Mouse (Mus musculus) hindbrain, embryonic 13.5 days (tissue): ENCODE measurements around the gene Aim2. TPM values are rescaled to one million over a fixed set of nuclear protein-coding genes. Genes with fewer than 3 reads are reported as not detected.

Experiments used
- ATAC-seq: fragments of 200-750 bp; cut with Nextera tagmentation; 2 replicates; pipeline ENCODE4 v1.8.0; 2017; ENCODE audit warnings: moderate TSS enrichment; ENCODE audit not compliant: low FRiP score
- H3K27ac ChIP-seq: fragments of 300-500 bp; sonication (generic); 2 replicates; pipeline ENCODE4 v1.5.1; 2015; ENCODE audit warnings: inconsistent platforms, mild to moderate bottlenecking, moderate library complexity
- H3K27me3 ChIP-seq: fragments of 300-500 bp; sonication (generic); 2 replicates; pipeline ENCODE4 v1.6.1; 2015; ENCODE audit warnings: mild to moderate bottlenecking, inconsistent platforms
- H3K36me3 ChIP-seq: fragments of 300-500 bp; sonication (generic); 2 replicates; pipeline ENCODE4 v1.6.1; 2015; ENCODE audit warnings: mild to moderate bottlenecking, inconsistent platforms
- H3K4me1 ChIP-seq: fragments of 300-500 bp; sonication (generic); replicated peaks from 2 replicates; pipeline ENCODE4 v1.6.1; 2015; ENCODE audit warnings: inconsistent platforms
- H3K4me2 ChIP-seq: fragments of 300-500 bp; sonication (generic); 2 replicates; pipeline ENCODE4 v1.6.1; 2015; ENCODE audit warnings: inconsistent platforms, mild to moderate bottlenecking, moderate library complexity
- H3K4me3 ChIP-seq: fragments of 300-500 bp; sonication (generic); 2 replicates; pipeline ENCODE4 v1.5.1; 2015; ENCODE audit warnings: mild to moderate bottlenecking, inconsistent platforms
- H3K9ac ChIP-seq: fragments of 300-500 bp; sonication (generic); 2 replicates; pipeline ENCODE4 v1.6.1; 2015; ENCODE audit warnings: mild to moderate bottlenecking, inconsistent platforms
- H3K9me3 ChIP-seq: fragments of 300-500 bp; sonication (generic); 2 replicates; pipeline ENCODE4 v1.6.1; 2016; ENCODE audit warnings: inconsistent platforms
- WGBS: fragments of 180-500 bp; shearing (Covaris S2); methylation state at CpG from one replicate; pipeline ENCODE4 v1.1.7; 2015; 5-methylcytosine and 5-hydroxymethylcytosine counted together
- polyA plus RNA-seq: library from polyadenylated mRNA; unstranded; fragments of >200 nt; fragmentation: Nextera tagmentation; extraction: Ambion mirVana; gene quantifications from 2 replicates; pipeline ENCODE4 v1.2.1, GENCODE M21; 2015

The Aim2 gene
- polyA plus RNA-seq, 1 experiment from 2014 or later = 2.1 TPM

DNA sequence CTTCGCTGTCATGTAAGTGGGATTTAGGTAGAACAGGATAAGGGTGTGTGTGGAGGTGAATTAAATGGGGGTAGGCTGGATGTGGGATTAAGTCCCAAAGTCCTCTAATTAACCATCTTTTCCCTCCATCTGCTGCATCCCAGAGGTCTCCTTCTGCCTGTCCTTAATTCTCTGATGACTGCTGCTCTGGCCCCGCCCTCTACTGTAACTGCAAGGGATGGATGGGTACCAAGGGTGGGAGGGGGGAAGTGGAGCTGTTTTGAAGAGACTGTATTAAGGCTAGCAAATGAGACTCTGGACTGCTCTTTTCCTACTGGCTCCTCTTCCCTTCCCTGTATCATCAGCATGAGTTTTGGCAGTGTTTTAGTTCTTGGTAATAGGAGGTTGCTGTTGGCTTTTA is 18.9 kb downstream of the Aim2 start:
- Histone ChIP-seq H3K9ac (no peak overlapping the region), H3K4me2 (no peak overlapping the region), H3K27ac (no peak overlapping the region), H3K4me1 (peaks cover 36% of the 10 kb centered on the region), H3K4me3 (no peak overlapping the region), H3K36me3 (no peaks in the 10 kb centered on the region), H3K27me3 (no peaks in the 10 kb centered on the region), H3K9me3 (no peaks in the 10 kb centered on the region)
- WGBS = 63% methylated on average over 2 of the region's 2 CpGs
- no peak for ATAC-seq

DNA sequence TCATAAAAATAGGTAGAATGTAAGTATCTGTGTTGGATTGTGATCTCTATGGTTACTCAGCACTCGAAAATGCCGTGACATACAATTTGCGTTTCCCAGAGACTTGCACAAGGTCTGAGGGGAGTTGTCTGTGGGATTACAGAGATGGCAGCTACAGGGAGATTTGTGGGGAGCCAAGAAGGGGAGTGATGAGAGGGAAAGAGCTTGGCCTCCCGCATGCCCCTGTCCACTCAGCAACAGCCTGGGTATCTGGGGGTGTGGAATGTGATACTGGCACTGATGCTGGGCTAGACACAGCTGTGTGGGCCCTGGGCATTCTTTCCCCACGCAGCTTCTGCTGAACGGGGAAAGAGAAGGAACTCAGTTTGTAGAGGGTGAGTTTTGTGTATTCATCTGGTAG is 19.8 kb downstream of the Aim2 start:
- Histone ChIP-seq H3K4me2 (no peak overlapping the region), H3K27ac (peak overlapping the region; percentile 23; the same call in 1 of the 2 replicates), H3K27me3 (no peaks in the 10 kb centered on the region), H3K4me1 (peaks cover 28% of the 10 kb centered on the region), H3K9me3 (no peaks in the 10 kb centered on the region), H3K4me3 (no peak overlapping the region), H3K36me3 (no peaks in the 10 kb centered on the region), H3K9ac (no peak overlapping the region)
- no peak for ATAC-seq
- WGBS = 62% methylated on average over 6 of the region's 6 CpGs

DNA sequence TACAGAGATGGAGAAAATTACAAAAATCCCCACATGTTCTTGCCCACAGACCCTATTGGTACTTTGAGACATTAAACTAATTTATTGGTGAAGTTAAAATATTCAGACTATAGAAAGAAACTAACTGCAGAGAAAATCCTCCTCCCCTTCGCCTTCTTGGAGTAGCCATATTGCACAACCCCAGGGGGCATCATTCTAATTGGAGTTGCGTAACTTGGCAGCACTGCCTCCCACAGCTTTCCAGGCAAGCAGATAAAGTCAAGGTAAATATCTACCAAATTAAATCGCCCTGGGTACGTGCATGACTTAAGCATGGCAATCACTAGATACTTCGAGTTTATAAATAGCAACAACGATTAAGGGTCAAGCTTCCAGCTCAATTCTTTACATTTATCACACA is 20.9 kb downstream of the Aim2 start:
- peaks cover 19% of the 10 kb centered on the region for H3K4me1 ChIP-seq
- ATAC-seq = no peak

DNA sequence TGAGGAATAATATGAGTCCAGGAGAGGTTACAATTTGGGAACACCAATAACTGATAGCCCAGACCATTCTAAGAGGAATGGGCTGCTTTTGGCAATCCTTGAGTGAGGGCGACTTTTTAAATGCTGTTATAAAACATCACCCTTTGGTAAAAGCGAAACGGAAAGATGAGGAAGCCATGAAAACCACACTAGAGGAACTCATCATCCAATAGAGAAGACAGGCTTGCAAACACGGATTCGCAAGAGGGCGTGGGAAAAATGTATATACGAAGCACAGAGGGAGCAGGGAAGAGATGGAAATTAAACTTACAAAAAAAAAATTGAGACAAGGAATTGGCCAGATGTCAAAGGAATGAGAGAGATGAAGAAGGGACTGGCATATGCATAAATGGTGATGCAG is 23.3 kb downstream of the Aim2 start:
- H3K36me3 ChIP-seq = no peaks in the 10 kb centered on the region
- WGBS = 87% methylated on average over 7 of the region's 7 CpGs
- no peak overlapping the region for H3K4me2 ChIP-seq
- no peak overlapping the region for H3K27ac ChIP-seq
- no peak overlapping the region for H3K4me3 ChIP-seq
- no peaks in the 10 kb centered on the region for H3K9me3 ChIP-seq
- H3K4me1 ChIP-seq = peaks cover 15% of the 10 kb centered on the region
- no peak for ATAC-seq
- H3K27me3 ChIP-seq = no peaks in the 10 kb centered on the region
- no peak overlapping the region for H3K9ac ChIP-seq

More for the DNA sequence above, 20.9 kb downstream of the Aim2 start:
- Histone ChIP-seq H3K9me3 (no peaks in the 10 kb centered on the region), H3K36me3 (no peaks in the 10 kb centered on the region), H3K4me2 (no peak overlapping the region), H3K4me3 (no peak overlapping the region), H3K9ac (no peak overlapping the region), H3K27me3 (no peaks in the 10 kb centered on the region), H3K27ac (no peak overlapping the region)
- 70% methylated on average over 6 of the region's 6 CpGs for WGBS

DNA sequence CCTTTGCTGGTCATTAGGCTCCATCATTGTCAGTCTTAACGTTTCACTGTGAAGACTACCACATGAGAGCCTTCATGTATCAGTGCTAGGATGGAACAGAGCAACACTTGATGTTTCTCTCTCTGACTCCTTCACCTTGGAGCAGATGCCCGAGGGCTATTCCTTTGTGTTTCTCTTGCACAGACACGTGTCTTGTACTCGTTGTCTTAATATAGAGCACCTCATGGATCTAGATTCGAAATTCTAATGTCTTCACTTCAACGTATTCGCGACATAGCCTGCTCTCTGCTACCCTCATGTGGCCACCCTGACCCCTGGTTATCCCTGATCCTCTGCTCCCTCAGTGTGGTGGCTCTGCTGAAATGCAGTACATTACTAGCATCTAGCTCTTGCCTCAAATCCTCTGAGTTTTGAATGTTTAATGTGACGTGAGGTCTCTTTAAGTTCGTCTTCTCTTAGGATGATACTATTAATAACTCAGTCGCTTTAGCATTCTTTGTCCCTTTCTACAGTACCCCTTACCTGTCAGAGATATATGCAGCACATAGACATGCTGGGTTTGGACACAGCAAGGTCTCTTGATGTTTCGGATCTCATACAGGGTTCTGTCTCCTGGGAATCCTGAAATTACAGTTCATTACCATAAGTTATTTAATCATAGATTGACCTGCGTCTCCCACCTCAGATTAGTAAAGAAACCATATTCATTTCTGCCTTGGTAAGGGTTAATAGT is 26.9 kb downstream of the Aim2 start:
- no peaks in the 10 kb centered on the region for H3K36me3 ChIP-seq
- 0 out of 2 replicates have a peak, but pooled peaks cover 2% of the 10 kb centered on the region for H3K4me1 ChIP-seq
- no peaks in the 10 kb centered on the region for H3K9me3 ChIP-seq
- H3K27ac ChIP-seq = no peak overlapping the region
- ATAC-seq = peak; percentile 88
- 35% methylated on average over 13 of the region's 13 CpGs for WGBS
- H3K4me2 ChIP-seq = peak overlapping the region; percentile 29; the same call in 1 of the 2 replicates
- no peak overlapping the region for H3K4me3 ChIP-seq
- H3K27me3 ChIP-seq = no peaks in the 10 kb centered on the region
- H3K9ac ChIP-seq = no peak overlapping the region; the same call in 1 of the 2 replicates

DNA sequence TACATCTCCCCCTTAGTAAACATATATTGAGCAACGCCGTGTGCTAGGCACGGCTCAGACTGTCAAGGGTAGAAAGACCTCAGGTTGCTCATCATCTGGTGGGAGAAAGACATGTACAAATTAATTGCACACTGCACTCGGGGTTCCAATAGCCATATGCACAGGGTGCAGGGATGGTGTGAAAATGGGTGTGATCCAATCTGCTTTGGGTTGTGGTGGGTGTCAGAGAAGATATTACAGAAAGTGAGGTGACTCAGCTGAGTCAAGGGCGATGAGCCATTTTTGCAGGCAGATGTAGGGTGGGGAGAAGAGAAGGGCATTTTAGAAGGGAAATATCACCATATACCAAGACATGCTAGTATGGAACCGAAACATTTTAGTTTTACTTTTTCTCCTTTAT is 30.8 kb downstream of the Aim2 start:
- no peaks in the 10 kb centered on the region for H3K36me3 ChIP-seq
- H3K27me3 ChIP-seq = no peaks in the 10 kb centered on the region
- no peak overlapping the region for H3K27ac ChIP-seq
- no peaks in the 10 kb centered on the region for H3K9me3 ChIP-seq
- H3K9ac ChIP-seq = no peak overlapping the region
- no peak overlapping the region for H3K4me2 ChIP-seq
- no peak overlapping the region for H3K4me3 ChIP-seq
- H3K4me1 ChIP-seq = 0 out of 2 replicates have a peak, but pooled peaks cover 2% of the 10 kb centered on the region
- ATAC-seq = no peak
- WGBS = 92% methylated on average over 6 of the region's 6 CpGs

DNA sequence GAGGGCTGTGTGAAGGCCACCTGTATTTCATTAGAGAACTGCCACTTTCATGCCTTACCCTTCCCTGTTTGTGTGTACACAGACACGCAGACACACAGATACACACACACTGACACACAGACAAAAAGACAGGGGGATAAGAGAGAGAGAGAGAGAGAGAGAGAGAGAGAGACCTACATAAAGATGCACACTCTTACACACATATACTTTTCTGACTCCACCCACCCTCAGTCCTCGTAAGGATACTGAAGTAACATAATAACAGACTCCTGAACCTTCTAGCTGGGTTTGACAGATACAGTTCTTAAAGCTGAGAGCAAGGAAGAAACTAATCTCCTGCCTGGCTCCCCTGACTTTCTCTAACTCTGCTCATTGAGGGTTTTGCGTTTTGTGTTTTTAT is 38.8 kb downstream of the Aim2 start:
- H3K27ac ChIP-seq = peak overlapping the region; percentile 95
- no peaks in the 10 kb centered on the region for H3K36me3 ChIP-seq
- peak overlapping the region; percentile 42 for H3K4me3 ChIP-seq
- peaks cover 10% of the 10 kb centered on the region; the same call in 1 of the 2 replicates for H3K4me1 ChIP-seq
- H3K27me3 ChIP-seq = no peaks in the 10 kb centered on the region
- WGBS = 11% methylated on average over 3 of the region's 3 CpGs
- no peaks in the 10 kb centered on the region for H3K9me3 ChIP-seq
- H3K9ac ChIP-seq = peak overlapping the region; percentile 68
- H3K4me2 ChIP-seq = peak overlapping the region; percentile 51
- peak; percentile 65; the same call in 1 of the 2 replicates for ATAC-seq

DNA sequence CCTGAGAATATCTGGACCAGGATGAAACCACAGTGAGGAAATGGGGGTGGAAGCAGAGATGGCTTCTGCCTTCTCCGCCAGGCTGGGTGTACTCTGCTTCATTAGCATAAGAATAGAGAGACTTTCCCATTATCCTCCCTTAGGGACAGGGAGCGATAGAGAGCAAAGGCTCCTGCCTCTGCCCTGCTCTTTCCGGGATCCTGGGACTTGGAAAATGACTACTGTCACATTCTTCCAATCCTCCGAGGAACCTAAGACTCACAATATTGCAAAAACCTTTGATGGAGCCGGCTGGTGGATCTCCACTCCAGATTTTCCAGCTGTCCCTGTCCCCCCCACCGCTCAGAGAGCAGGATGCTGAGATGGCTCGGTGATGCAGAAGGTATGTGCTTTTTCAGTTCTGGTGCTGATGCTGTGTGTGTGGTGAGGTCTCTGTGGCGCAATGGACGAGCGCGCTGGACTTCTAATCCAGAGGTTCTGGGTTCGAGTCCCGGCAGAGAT is 39.3 kb downstream of the Aim2 start:
- H3K4me3 ChIP-seq = peak overlapping the region; percentile 42
- 1% methylated on average over 13 of the region's 13 CpGs for WGBS
- peaks cover 10% of the 10 kb centered on the region; the same call in 1 of the 2 replicates for H3K4me1 ChIP-seq
- peak overlapping the region; percentile 51 for H3K4me2 ChIP-seq
- no peaks in the 10 kb centered on the region for H3K9me3 ChIP-seq
- peak overlapping the region; percentile 68 for H3K9ac ChIP-seq
- no peaks in the 10 kb centered on the region for H3K36me3 ChIP-seq
- H3K27me3 ChIP-seq = no peaks in the 10 kb centered on the region
- ATAC-seq = peak; percentile 97
- H3K27ac ChIP-seq = peak overlapping the region; percentile 95

DNA sequence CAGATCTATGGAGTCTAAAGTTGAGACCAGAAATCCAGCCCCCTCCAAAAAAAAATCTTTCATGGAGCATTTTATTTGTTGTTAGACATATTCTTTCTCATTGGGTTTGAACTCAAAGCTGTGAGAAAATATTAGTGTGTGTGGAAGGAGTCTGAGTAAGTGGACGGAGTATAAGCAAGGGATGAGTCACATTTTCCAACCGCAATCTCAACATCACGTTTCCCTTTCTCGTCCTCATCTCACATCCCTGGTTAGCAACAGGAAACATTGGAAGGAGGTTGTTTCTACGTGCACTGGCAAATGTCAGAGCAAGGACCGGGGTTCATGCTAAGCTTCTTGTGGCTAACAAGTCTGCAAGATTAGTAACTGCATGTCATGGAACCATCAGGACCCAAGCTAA is 41.1 kb downstream of the Aim2 start:
- Histone ChIP-seq H3K4me1 (peaks cover 10% of the 10 kb centered on the region; the same call in 1 of the 2 replicates), H3K9ac (no peak overlapping the region), H3K27me3 (no peaks in the 10 kb centered on the region), H3K36me3 (no peaks in the 10 kb centered on the region), H3K4me3 (no peak overlapping the region), H3K4me2 (no peak overlapping the region), H3K9me3 (no peaks in the 10 kb centered on the region), H3K27ac (no peak overlapping the region)
- ATAC-seq = no peak
- WGBS = 95% methylated on average over 6 of the region's 6 CpGs

DNA sequence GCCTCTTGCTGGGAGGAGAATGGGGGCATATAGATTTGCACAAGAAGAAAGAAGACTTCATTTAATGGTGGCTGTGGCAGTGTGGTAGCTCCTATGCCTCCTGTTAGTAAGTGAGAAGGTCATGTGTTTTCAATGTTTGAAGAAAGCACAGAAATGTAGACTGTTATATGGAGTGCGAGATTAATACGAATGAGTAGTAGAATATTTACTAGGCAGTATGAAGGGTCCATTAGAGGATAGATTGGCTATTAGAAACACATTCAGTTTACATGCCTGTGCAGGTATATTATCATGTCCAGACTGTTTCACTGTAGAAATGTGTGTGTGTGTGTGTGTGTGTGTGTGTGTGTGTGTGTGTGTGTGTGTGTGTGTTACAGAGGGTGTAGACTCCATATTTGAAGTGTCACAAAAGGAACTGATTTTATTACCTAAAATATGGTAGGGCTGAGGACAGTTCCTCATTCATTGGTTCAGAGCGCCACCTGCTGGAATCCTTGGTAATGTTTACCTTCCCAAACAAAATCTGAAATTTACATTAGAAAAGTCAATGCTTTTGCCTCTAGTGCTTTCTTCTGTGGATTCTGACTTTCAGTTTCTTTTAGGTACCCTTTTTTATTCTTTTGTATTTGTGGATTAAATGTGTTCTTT is 47.8 kb downstream of the Aim2 start:
- no peaks in the 10 kb centered on the region for H3K9me3 ChIP-seq
- 43% methylated on average over 3 of the region's 3 CpGs for whole genome bisulfite sequencing
- no peak overlapping the region for H3K9ac ChIP-seq
- no peak overlapping the region for H3K4me2 ChIP-seq
- H3K27me3 ChIP-seq = no peaks in the 10 kb centered on the region
- ATAC-seq = peak; percentile 78
- H3K36me3 ChIP-seq = no peaks in the 10 kb centered on the region
- no peak overlapping the region for H3K4me3 ChIP-seq
- no peak overlapping the region for H3K27ac ChIP-seq
- no peaks in the 10 kb centered on the region for H3K4me1 ChIP-seq

DNA sequence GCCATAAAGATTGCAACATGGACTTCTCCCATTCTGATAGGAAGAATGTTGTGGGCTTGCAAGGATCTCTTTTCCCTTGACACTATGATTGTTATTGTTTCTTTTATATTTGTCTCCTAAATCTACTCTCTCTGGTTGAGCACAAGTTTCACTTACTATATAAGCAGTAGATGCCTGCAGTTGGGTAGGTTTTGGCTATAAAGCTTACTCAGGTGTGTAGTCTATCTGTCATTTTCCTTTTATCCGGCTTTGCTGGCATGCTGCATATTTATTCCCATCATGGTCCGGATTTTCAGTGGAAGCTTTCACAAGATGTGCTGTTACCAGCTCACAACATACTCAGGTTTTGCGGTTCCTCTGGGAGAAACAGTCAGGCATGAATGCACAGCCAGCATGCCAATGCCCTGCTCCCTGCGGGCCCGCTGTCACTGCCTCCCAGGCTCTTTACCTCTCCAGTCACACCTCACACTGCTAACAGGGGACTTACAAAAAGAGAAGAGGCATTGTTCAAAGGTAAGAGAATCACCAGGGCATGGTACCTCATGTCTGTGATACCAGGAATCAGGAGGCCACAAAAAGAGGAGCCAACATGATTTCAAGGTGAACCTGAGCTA is 54.1 kb downstream of the Aim2 start:
- WGBS = 76% methylated on average over 5 of the region's 5 CpGs
- peak; percentile 66; the same call in 1 of the 2 replicates for ATAC-seq
- H3K36me3 ChIP-seq = no peaks in the 10 kb centered on the region

DNA sequence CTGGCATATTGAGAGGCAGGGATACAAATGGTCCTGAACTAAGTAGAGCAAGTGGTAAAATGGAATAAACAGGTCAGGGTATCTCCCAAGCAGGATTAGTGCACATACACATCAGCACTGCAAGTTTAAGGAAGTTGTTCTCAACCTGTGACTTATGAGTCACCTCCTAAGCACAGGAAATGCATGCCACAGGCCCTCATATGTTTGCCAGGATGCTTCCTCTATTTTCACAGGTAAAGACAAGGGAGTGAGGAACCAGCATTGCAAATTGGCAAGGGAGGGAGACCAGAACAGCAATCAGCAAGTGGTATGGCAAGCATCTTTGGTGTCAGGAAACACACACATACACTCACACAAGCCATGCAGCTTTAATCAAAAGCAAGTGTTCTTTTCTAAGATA is 58.4 kb downstream of the Aim2 start:
- H3K4me2 ChIP-seq = no peak overlapping the region
- no peak overlapping the region for H3K4me3 ChIP-seq
- no peak overlapping the region for H3K9ac ChIP-seq
- no peak overlapping the region for H3K27ac ChIP-seq
- H3K9me3 ChIP-seq = no peaks in the 10 kb centered on the region
- no peaks in the 10 kb centered on the region for H3K36me3 ChIP-seq
- ATAC-seq = no peak
- no peaks in the 10 kb centered on the region for H3K27me3 ChIP-seq
- H3K4me1 ChIP-seq = 0 out of 2 replicates have a peak, but pooled peaks cover 4% of the 10 kb centered on the region

More for the DNA sequence above, 54.1 kb downstream of the Aim2 start:
- no peak overlapping the region for H3K4me3 ChIP-seq
- H3K4me2 ChIP-seq = no peak overlapping the region
- H3K9me3 ChIP-seq = no peaks in the 10 kb centered on the region
- H3K9ac ChIP-seq = no peak overlapping the region
- H3K27me3 ChIP-seq = no peaks in the 10 kb centered on the region
- peak overlapping the region; percentile 66 for H3K27ac ChIP-seq
- 0 out of 2 replicates have a peak, but pooled peaks cover 4% of the 10 kb centered on the region for H3K4me1 ChIP-seq
